Mouse (Mus musculus) adrenal gland, postnatal 10 days (tissue): ENCODE results near the gene 4930402H24Rik. TPM values are rescaled to one million over a fixed set of nuclear protein-coding genes. Genes with fewer than 3 reads are reported as not detected.

Experiments used
- DNase-seq: peaks from one replicate; pipeline ENCODE4 v3.0.0; 2021; ENCODE audit warnings: mixed read lengths
- total RNA-seq, 2 experiments: library from RNA; stranded (reverse); gene quantifications; 2 replicates each; pipeline ENCODE4 v1.2.3; 2021

The 4930402H24Rik gene
- total RNA-seq, 2 experiments from 2014 or later, result 38.9 to 49.6 TPM

DNA sequence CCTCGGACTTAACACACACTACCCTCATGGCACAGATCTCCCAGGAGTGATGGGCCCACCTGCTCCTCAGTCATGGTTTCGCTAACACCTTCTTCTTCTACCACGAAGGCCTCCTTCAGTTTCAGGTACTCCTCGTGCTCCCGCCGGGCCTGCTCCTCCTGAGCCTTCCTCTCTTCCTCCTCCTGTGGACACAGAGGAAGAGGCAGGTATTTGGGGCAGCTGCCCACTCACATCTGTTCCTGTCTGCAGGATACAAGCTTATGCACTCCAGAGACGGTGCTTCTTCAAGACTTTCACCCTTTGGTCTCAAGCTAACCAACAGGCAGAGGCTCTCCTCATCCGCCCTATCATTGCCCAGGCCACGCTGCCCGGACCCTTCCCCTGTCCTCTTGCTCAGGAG, 247.7 kb downstream of the 4930402H24Rik start:
- no peak for DNase-seq

DNA sequence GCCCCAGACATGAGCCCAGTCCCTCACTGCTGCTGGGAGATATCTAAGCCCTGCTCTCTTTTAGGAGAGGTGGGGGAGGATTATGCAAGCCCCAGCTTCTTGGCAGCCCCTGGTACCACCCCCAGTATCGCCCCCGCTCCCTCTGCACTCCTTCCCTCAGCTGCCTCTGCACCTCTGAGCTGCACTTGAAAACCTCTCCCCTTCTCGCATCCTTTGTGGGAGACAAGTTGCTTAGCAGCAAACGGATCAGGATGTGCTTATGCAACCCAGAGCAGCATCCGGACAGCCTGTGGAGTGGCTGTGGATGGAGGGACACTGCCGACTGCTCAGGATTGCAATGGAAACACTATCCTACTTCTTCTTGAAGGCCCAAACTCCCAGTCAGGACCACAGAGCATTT, 248.7 kb downstream of the 4930402H24Rik start:
- no peak for DNase-seq

DNA sequence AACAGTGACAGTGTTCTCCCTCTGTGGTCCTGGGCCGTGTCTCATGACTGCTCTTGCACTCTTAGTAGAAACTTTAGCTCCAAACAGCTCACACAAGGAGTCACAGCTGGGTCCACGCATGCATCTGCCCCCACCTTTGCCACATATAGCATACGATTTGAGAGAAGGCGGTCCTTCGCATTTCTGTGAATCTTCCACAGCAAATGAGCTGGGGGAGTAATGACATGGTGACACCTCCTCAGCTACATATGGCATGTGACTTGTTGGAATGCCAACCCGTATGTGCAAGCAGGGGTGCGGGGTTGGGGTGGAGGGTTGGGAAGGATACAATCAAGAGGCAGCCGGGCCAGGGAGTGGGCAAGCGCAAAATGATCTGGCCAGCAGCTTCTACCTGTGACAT, 249.7 kb downstream of the 4930402H24Rik start:
- no peak for DNase-seq

Other genes starting within 250 kb of the 4930402H24Rik start
- gene Ddrgk1, start 241.7 kb downstream of the 4930402H24Rik start, total RNA-seq, result 100 to 1,000 TPM; 145 to 155 TPM
- gene Itpa, start 238.8 kb downstream of the 4930402H24Rik start, total RNA-seq, result 10 to 100 TPM; 26.6 to 33.3 TPM
- gene Slc4a11, start 208.9 kb downstream of the 4930402H24Rik start, total RNA-seq, result 1 to 10 TPM; 1.2 to 1.6 TPM
- gene Atrn, start 89 bp upstream of the 4930402H24Rik start, total RNA-seq, result 10 to 100 TPM; 26.5 to 32.7 TPM
- 10 to 100 TPM in 1 of 2 experiments, 1 to 10 TPM in 1; 8.5 to 15.1 TPM for gene Gfra4, start 136.7 kb upstream of the 4930402H24Rik start, total RNA-seq
- gene Adam33, start 157.4 kb upstream of the 4930402H24Rik start, total RNA-seq, result 1 to 10 TPM; 2.4 to 3.9 TPM
- gene Siglec1, start 180.4 kb upstream of the 4930402H24Rik start, total RNA-seq, result 1 to 10 TPM; 3.8 to 3.9 TPM
- 10 to 100 TPM; 23.5 to 27.5 TPM for gene Hspa12b, start 220.9 kb upstream of the 4930402H24Rik start, total RNA-seq
- not detected for gene Gm11037, start 227.1 kb upstream of the 4930402H24Rik start, total RNA-seq